Mouse (Mus musculus): ENCODE results near the gene Wdr43.

DNA sequence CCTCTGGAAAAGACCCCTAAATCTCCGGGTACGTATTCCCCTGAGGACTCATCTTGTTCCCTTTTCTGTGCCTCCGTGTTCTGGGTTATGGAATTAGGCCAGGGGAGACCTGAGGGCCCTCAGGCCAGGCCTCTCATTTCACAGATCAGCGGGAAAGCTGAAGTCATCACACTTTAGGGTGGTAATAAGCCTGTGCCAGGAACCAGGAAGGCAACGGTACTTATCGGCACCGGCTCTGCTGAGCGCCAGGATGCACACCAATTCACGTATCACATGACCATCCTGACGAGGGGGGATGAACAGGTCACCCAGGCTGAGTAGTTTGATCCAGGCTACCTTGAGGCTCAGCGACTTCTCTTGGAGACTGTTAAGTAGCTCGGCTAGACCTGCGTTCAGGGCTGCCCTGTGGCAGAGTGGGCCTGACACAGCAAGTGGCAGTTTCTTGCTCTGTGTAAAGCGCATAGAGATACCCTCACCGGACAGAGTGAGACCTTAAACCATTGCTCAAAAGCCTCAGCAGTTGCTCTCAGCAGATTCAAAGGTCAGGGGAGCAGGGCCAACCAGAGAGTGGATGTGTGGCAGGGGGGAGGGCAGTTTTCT is 80.1 kb downstream of the Wdr43 start:
- TF ChIP-seq GATA1 (IDR thresholded peaks at IDR 0.05; ENCODE audit: borderline replicate concordance, low read length) (no peak), FLI1 (IDR thresholded peaks at IDR 0.05; ENCODE audit: low read length) (no peak)

All from megakaryocyte, embryonic 14.5 days (primary cell).